Mouse (Mus musculus) 3T3-L1 (cell line): ENCODE data around the gene Snd1.
A peak's percentile ranks its signal among the peaks of the same experiment; 100 is the strongest.

Source experiments
- DNase-seq: peaks from one replicate; pipeline ENCODE4 v3.0.0-alpha.2; 2015; ENCODE audit warnings: low read depth, low spot score

The Snd1 gene

GRCm38 (mm10) chr6:28862304-28862703, 387.4 kb downstream of the Snd1 start:
- DNase-seq, result peak; percentile 68

- peak; percentile 56 for DNase-seq
Measured at GRCm38 (mm10) chr6:28864684-28865083, 389.7 kb downstream of the Snd1 start.

GRCm38 (mm10) chr6:28865112-28865511, 390.2 kb downstream of the Snd1 start:
- no peak for DNase-seq

GRCm38 (mm10) chr6:28866206-28866605, 391.3 kb downstream of the Snd1 start:
- DNase-seq, result peak; percentile 68

- peak; percentile 79 for DNase-seq
Measured at GRCm38 (mm10) chr6:28867516-28868251, 392.7 kb downstream of the Snd1 start.

- DNase-seq, result no peak
Measured at GRCm38 (mm10) chr6:28871725-28872420, 396.9 kb downstream of the Snd1 start.

- DNase-seq, result no peak
Measured at GRCm38 (mm10) chr6:28872421-28872795, 397.5 kb downstream of the Snd1 start.

GRCm38 (mm10) chr6:28874053-28874452, 399.1 kb downstream of the Snd1 start:
- DNase-seq, result no peak

- no peak for DNase-seq
Measured at GRCm38 (mm10) chr6:28874759-28875158, 399.8 kb downstream of the Snd1 start.

GRCm38 (mm10) chr6:28875333-28875732, 400.4 kb downstream of the Snd1 start:
- DNase-seq, result no peak

- no peak for DNase-seq
Measured at GRCm38 (mm10) chr6:28876492-28876891, 401.6 kb downstream of the Snd1 start.

- DNase-seq, result no peak
Measured at GRCm38 (mm10) chr6:28877945-28878666, 403.2 kb downstream of the Snd1 start.

- DNase-seq, result no peak
Measured at GRCm38 (mm10) chr6:28879315-28879714, 404.4 kb downstream of the Snd1 start.

- no peak for DNase-seq
Measured at GRCm38 (mm10) chr6:28880909-28881308, 406.0 kb downstream of the Snd1 start.

GRCm38 (mm10) chr6:28883518-28883917, 408.6 kb downstream of the Snd1 start:
- no peak for DNase-seq

GRCm38 (mm10) chr6:28886724-28887440, 411.9 kb downstream of the Snd1 start:
- DNase-seq, result peak; percentile 20

- DNase-seq, result no peak
Measured at GRCm38 (mm10) chr6:28890426-28890825, 415.5 kb downstream of the Snd1 start.

GRCm38 (mm10) chr6:28891480-28891879, 416.5 kb downstream of the Snd1 start:
- no peak for DNase-seq

- no peak for DNase-seq
Measured at GRCm38 (mm10) chr6:28895004-28895515, 420.1 kb downstream of the Snd1 start.

GRCm38 (mm10) chr6:28895726-28896125, 420.8 kb downstream of the Snd1 start:
- DNase-seq, result peak; percentile 17

- DNase-seq, result no peak
Measured at GRCm38 (mm10) chr6:28896762-28897320, 421.9 kb downstream of the Snd1 start.
